Mouse (Mus musculus) hematopoietic stem cell, adult 5-6 weeks (primary cell): ENCODE data around the gene Gad2. TPM values are rescaled to one million over a fixed set of nuclear protein-coding genes. Genes with fewer than 3 reads are reported as not detected.

ENCODE experiments used
- ATAC-seq, 2 experiments: fragments of 125-278 bp in 1 of 2; replicated peaks in 1 of 2; 2 replicates each; pipeline ENCODE4 v1.8.0; 2016 to 2017; ENCODE audit warnings: inconsistent platforms in 2 of 2, mild to moderate bottlenecking in 2 of 2, moderate number of reproducible peaks in 2 of 2, low read depth in 1 of 2, moderate TSS enrichment in 1 of 2; ENCODE audit not compliant: low FRiP score in 2 of 2, poor library complexity in 2 of 2, severe bottlenecking in 2 of 2, insufficient read depth in 1 of 2, low TSS enrichment in 1 of 2
- total RNA-seq: library from RNA; stranded (forward); fragments of 172-1452, 232-1000 nt; gene quantifications from 2 replicates; pipeline ENCODE4 v1.2.3, GENCODE M21; 2017

The Gad2 gene
- 0.06 and 0.10 TPM in 2 replicates for total RNA-seq

- peak; percentile 64 to 73 for ATAC-seq
Observed at GRCm38 (mm10) chr2:22621828-22622731, at the start of gene Gad2. Gad2 (plus strand) TSS chr2:22622205.

GRCm38 (mm10) chr2:22587469-22588169 lies 34.4 kb upstream of the Gad2 start:
- peak; percentile 48 to 61 for ATAC-seq

- ATAC-seq, result peak; percentile 19 to 32
Observed at GRCm38 (mm10) chr2:22588170-22588541, 33.8 kb upstream of the Gad2 start.

GRCm38 (mm10) chr2:22588673-22589381 lies 33.2 kb upstream of the Gad2 start:
- peak; percentile 42 to 56 for ATAC-seq

- peak; percentile 47 to 59 for ATAC-seq
Observed at GRCm38 (mm10) chr2:22589382-22590205, 32.4 kb upstream of the Gad2 start.

- ATAC-seq, result no peak
Observed at GRCm38 (mm10) chr2:22590206-22590490, 31.9 kb upstream of the Gad2 start.

- peak; percentile 17 to 29; a peak in 1 of 4 replicates for ATAC-seq
Observed at GRCm38 (mm10) chr2:22617951-22618350, 4.1 kb upstream of the Gad2 start.

GRCm38 (mm10) chr2:22619416-22619815 lies 2.6 kb upstream of the Gad2 start:
- no peak for ATAC-seq

GRCm38 (mm10) chr2:22620030-22620429 lies 2.0 kb upstream of the Gad2 start:
- no peak for ATAC-seq

- ATAC-seq, result no peak
Observed at GRCm38 (mm10) chr2:22620534-22620933, 1.5 kb upstream of the Gad2 start.

- ATAC-seq, result no peak
Observed at GRCm38 (mm10) chr2:22620978-22621827, 802 bp upstream of the Gad2 start.

GRCm38 (mm10) chr2:22623111-22624070 lies 1.4 kb downstream of the Gad2 start:
- ATAC-seq, result 0 out of 4 replicates have a peak, but pooled peaks of 1 of the 2 experiments have one; percentile 10

- ATAC-seq, result no peak
Observed at GRCm38 (mm10) chr2:22624188-22624975, 2.4 kb downstream of the Gad2 start.

GRCm38 (mm10) chr2:22625096-22625960 lies 3.3 kb downstream of the Gad2 start:
- ATAC-seq, result no peak
